Mouse (Mus musculus) embryonic facial prominence, embryonic 13.5 days (tissue): ENCODE data around the gene Tmem248. TPM values are rescaled to one million over a fixed set of nuclear protein-coding genes. Genes with fewer than 3 reads are reported as not detected.

Experiments used
- ATAC-seq: fragments of 200-750 bp; cut with Nextera tagmentation; 2 replicates; pipeline ENCODE4 v1.8.0; 2017; ENCODE audit warnings: low read depth; ENCODE audit not compliant: insufficient number of reproducible peaks, insufficient read depth, low FRiP score, low TSS enrichment
- H3K27ac ChIP-seq: fragments of 300-500 bp; sonication (generic); 2 replicates; pipeline ENCODE4 v1.5.1; 2015; ENCODE audit warnings: moderate library complexity, mild to moderate bottlenecking, inconsistent platforms
- H3K27me3 ChIP-seq: fragments of 300-500 bp; sonication (generic); 2 replicates; pipeline ENCODE4 v1.6.1; 2015; ENCODE audit warnings: mild to moderate bottlenecking, inconsistent platforms
- H3K36me3 ChIP-seq: fragments of 300-500 bp; sonication (generic); 2 replicates; pipeline ENCODE4 v1.6.1; 2015; ENCODE audit warnings: mild to moderate bottlenecking, inconsistent platforms
- H3K4me1 ChIP-seq: fragments of 300-500 bp; sonication (generic); 2 replicates; pipeline ENCODE4 v1.6.1; 2015; ENCODE audit warnings: inconsistent platforms
- H3K4me2 ChIP-seq: fragments of 300-500 bp; sonication (generic); 2 replicates; pipeline ENCODE4 v1.6.1; 2015; ENCODE audit warnings: moderate library complexity, mild to moderate bottlenecking, inconsistent platforms
- H3K4me3 ChIP-seq: fragments of 300-500 bp; sonication (generic); 2 replicates; pipeline ENCODE4 v1.5.1; 2015; ENCODE audit warnings: mild to moderate bottlenecking, inconsistent platforms
- H3K9ac ChIP-seq: fragments of 300-500 bp; sonication (generic); 2 replicates; pipeline ENCODE4 v1.6.1; 2015; ENCODE audit warnings: mild to moderate bottlenecking, inconsistent platforms
- H3K9me3 ChIP-seq: fragments of 300-500 bp; sonication (generic); 2 replicates; pipeline ENCODE4 v1.6.1; 2016; ENCODE audit warnings: inconsistent platforms
- WGBS: fragments of 180-500 bp; shearing (Covaris S2); methylation state at CpG from one replicate; pipeline ENCODE4 v1.1.7; 2015; ENCODE audit warnings: mixed read lengths; 5-methylcytosine and 5-hydroxymethylcytosine counted together
- polyA plus RNA-seq: library from polyadenylated mRNA; unstranded; fragments of >200 nt; fragmentation: Nextera tagmentation; extraction: Ambion mirVana; gene quantifications from 2 replicates; pipeline ENCODE4 v1.2.1, GENCODE M21; 2015

Gene Tmem248
- polyA plus RNA-seq, 1 experiment from 2014 or later = 31.8 TPM

DNA sequence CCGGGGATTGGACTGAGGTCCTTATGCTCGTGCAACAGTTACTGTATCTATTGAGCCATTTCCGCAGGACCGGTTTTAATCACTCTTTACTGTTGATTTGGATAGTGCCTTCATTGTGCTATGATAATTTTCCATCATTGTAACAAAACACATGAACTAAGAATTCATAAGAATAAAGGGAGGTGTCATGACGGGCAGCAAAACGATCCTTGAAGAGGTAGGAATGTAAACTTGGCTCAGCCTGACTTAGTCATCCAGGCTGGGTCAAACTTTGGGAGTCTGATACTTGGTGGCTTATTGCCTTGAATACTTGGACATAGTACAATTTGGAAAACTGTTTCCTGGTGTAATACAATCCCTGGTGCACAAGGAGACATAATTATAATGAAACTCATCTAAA, 31.6 kb upstream of the Tmem248 start:
- H3K27me3 ChIP-seq = no peaks in the 10 kb centered on the region
- H3K9me3 ChIP-seq = no peaks in the 10 kb centered on the region
- 87% methylated on average over 6 of the region's 6 CpGs for WGBS
- peaks cover 28% of the 10 kb centered on the region for H3K36me3 ChIP-seq
- no peak for ATAC-seq
- no peak overlapping the region for H3K4me3 ChIP-seq
- peaks cover 4% of the 10 kb centered on the region; the same call in 1 of the 2 replicates for H3K4me1 ChIP-seq
- H3K4me2 ChIP-seq = no peak overlapping the region
- no peak overlapping the region for H3K9ac ChIP-seq
- H3K27ac ChIP-seq = no peak overlapping the region

GRCm38 (mm10) chr5:130187383-130187782, 29.5 kb upstream of the Tmem248 start:
- Histone ChIP-seq H3K4me1 (0 out of 2 replicates have a peak, but pooled peaks cover 4% of the 10 kb centered on the region), H3K4me2 (no peak overlapping the region), H3K27me3 (no peaks in the 10 kb centered on the region), H3K4me3 (no peak overlapping the region), H3K36me3 (peaks cover 47% of the 10 kb centered on the region), H3K9ac (no peak overlapping the region), H3K9me3 (no peaks in the 10 kb centered on the region), H3K27ac (no peak overlapping the region)
- WGBS = 66% methylated on average over 7 of the region's 7 CpGs
- ATAC-seq = no peak

DNA sequence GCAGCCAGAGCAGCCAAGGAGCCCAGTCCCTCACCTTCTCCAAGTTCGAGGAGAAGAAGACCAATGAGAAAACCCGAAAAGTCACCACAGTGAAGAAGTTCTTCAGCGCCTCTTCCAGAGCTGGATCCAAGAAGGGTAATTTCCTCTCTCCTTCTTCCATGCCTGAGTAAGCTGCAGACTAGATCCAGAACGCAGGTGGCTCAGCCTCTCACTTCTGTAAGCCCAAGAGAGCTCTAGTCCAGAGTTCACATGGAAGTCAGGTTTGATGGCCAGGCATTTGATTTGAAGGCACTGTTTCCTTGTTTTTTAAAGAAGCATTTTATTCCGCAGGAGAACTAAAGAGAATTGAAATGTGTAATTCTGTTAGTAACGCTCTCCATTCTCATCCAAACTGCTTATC, 26.0 kb upstream of the Tmem248 start:
- Histone ChIP-seq H3K27ac (no peak overlapping the region), H3K9me3 (no peaks in the 10 kb centered on the region), H3K27me3 (no peaks in the 10 kb centered on the region), H3K36me3 (peaks cover 72% of the 10 kb centered on the region), H3K9ac (no peak overlapping the region), H3K4me1 (no peaks in the 10 kb centered on the region), H3K4me2 (no peak overlapping the region), H3K4me3 (no peak overlapping the region)
- ATAC-seq = no peak
- WGBS = 91% methylated on average over 6 of the region's 6 CpGs

DNA sequence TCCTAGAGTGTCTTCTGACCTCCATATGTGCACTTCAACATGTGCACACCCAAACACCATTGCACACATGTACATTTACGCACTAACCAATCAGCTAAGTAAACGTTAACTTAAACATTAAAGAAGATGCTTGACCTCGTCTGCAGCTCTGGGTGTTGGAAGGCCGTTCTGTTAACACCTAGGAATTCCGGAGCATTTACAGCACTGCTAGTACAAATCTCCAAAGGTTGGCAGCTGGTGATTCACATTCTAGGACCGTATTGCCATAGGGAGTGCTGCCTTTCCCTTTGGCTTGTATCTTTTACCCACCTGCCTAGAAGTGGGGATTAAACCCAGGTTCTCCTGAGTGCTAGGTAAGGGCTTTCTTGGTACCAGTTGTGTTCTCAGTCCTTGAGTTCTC, 25.0 kb upstream of the Tmem248 start:
- Histone ChIP-seq H3K4me3 (no peak overlapping the region), H3K9me3 (no peaks in the 10 kb centered on the region), H3K27me3 (no peaks in the 10 kb centered on the region), H3K9ac (no peak overlapping the region), H3K4me2 (no peak overlapping the region), H3K27ac (no peak overlapping the region), H3K36me3 (peaks cover 72% of the 10 kb centered on the region), H3K4me1 (no peaks in the 10 kb centered on the region)
- WGBS = 89% methylated on average over 6 of the region's 6 CpGs
- no peak for ATAC-seq

DNA sequence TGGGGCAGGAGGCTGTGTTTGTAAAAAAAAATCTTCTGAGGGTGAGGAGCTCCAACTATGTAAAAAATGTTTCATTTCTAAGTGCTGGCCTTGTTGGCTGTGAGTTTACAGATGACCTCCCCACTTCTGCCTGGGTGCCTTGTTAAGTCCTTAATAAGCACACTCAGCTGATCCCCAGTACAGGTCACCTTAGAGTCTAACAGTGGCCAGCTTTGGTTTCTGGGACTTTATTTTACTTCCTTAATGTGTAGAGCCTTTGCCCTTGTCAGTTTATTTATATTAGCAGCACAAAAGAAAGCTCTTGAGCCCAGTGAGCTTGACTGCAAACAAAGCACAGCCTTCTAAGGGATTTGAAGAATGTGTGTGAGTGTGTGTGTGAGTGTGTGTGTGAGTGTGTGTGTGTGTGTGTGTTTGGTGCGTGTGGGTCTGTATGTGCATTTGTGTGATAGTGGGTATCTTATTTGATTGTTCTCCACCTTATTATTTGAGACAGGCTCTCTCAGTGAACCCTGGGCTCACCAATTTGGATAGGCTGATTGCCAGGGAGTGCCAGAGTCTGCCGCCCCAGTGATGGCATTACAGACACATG, 24.4 kb upstream of the Tmem248 start:
- no peak for ATAC-seq

DNA sequence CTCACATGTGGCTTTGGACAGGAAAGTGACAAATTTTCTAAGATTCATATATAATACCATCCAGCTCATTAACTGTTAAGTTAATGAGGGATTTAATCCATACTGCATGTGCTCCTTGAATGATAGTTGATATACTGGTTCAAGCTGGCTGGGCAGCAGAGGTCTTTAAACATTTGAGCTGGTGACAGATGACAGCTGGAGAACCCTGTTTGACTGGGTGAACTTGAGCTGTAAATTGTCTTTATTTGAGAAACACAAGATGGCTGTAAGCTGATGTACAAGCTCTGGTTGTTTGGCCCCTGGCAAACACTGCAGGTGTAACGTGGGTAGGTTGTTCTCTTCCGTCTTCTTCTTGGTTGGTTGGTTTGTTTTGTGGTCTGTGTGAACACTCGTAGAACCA, 23.1 kb upstream of the Tmem248 start:
- ATAC-seq = no peak
- Histone ChIP-seq H3K36me3 (peaks cover 75% of the 10 kb centered on the region), H3K4me3 (no peak overlapping the region), H3K27ac (no peak overlapping the region), H3K9me3 (no peaks in the 10 kb centered on the region), H3K4me2 (no peak overlapping the region), H3K9ac (no peak overlapping the region), H3K27me3 (no peaks in the 10 kb centered on the region), H3K4me1 (no peaks in the 10 kb centered on the region)
- WGBS = 81% methylated on average over 3 of the region's 3 CpGs

More for the DNA sequence above, 24.4 kb upstream of the Tmem248 start:
- WGBS = 67% methylated on average over 2 of the region's 2 CpGs
- Histone ChIP-seq H3K4me1 (no peaks in the 10 kb centered on the region), H3K27me3 (no peaks in the 10 kb centered on the region), H3K4me2 (no peak overlapping the region), H3K4me3 (no peak overlapping the region), H3K27ac (no peak overlapping the region), H3K9ac (no peak overlapping the region), H3K9me3 (no peaks in the 10 kb centered on the region), H3K36me3 (peaks cover 74% of the 10 kb centered on the region)

- Histone ChIP-seq H3K9me3 (no peaks in the 10 kb centered on the region), H3K4me1 (no peaks in the 10 kb centered on the region), H3K4me3 (no peak overlapping the region), H3K9ac (no peak overlapping the region), H3K4me2 (no peak overlapping the region), H3K27me3 (no peaks in the 10 kb centered on the region), H3K36me3 (peaks cover 69% of the 10 kb centered on the region), H3K27ac (no peak overlapping the region)
- WGBS = 85% methylated on average over 1 of the region's 1 CpGs
- no peak for ATAC-seq
Measured at GRCm38 (mm10) chr5:130196307-130196706, 20.6 kb upstream of the Tmem248 start.

GRCm38 (mm10) chr5:130197454-130197853, 19.4 kb upstream of the Tmem248 start:
- H3K36me3 ChIP-seq = peaks cover 63% of the 10 kb centered on the region
- 86% methylated on average over 3 of the region's 3 CpGs for WGBS

GRCm38 (mm10) chr5:130197981-130198380, 18.9 kb upstream of the Tmem248 start:
- peaks cover 60% of the 10 kb centered on the region for H3K36me3 ChIP-seq
- no peak for ATAC-seq
- H3K9me3 ChIP-seq = no peaks in the 10 kb centered on the region
- H3K4me2 ChIP-seq = no peak overlapping the region
- H3K9ac ChIP-seq = no peak overlapping the region
- WGBS = 89% methylated on average over 7 of the region's 7 CpGs
- no peak overlapping the region for H3K27ac ChIP-seq
- no peaks in the 10 kb centered on the region for H3K4me1 ChIP-seq
- no peak overlapping the region for H3K4me3 ChIP-seq
- no peaks in the 10 kb centered on the region for H3K27me3 ChIP-seq

More at GRCm38 (mm10) chr5:130197454-130197853, 19.4 kb upstream of the Tmem248 start:
- H3K9ac ChIP-seq = no peak overlapping the region
- no peak overlapping the region for H3K4me3 ChIP-seq
- H3K4me1 ChIP-seq = no peaks in the 10 kb centered on the region
- H3K9me3 ChIP-seq = no peaks in the 10 kb centered on the region
- H3K27ac ChIP-seq = no peak overlapping the region
- H3K4me2 ChIP-seq = no peak overlapping the region
- ATAC-seq = no peak
- H3K27me3 ChIP-seq = no peaks in the 10 kb centered on the region

DNA sequence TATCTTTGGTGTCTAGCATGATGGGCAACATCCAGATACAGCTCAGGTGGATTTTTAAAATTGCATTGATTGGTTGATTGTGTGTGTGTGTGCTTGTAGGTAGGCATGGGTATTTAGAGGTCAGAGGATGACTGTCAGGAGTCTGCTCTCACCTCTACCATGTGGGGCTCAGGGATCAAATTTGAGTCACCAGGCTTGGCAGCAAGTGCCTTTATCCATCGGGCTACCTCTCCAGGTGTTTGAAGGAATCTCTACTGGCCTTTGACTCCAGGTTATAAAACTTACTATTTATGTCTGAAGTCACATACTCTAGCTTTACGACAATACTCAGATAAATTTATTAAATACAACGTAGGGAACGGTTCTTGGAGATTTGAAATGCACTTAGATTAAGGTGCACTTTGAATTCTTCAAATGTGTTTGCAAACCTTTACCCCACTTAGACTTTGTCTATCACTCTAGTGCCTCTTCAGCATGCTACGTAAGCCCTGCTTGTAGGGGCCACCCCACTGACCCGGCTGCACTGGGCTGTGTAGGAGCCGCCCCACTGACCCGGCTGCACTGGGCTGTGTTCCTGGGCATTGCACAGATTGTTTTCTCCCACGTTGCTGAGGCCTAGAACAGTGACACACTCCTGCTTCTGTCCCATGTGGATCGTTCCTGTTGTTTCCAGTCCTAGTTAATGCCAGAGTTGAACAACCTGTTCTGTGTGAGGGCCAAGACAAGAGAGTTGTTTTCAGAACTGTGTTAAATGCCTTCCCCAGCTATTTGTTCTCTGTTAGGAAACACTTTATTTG, 16.4 kb upstream of the Tmem248 start:
- Histone ChIP-seq H3K4me2 (no peak overlapping the region), H3K9ac (no peak overlapping the region), H3K27me3 (no peaks in the 10 kb centered on the region), H3K27ac (no peak overlapping the region; the same call in 1 of the 2 replicates), H3K36me3 (peaks cover 45% of the 10 kb centered on the region), H3K4me1 (no peaks in the 10 kb centered on the region), H3K4me3 (no peak overlapping the region), H3K9me3 (no peaks in the 10 kb centered on the region)
- ATAC-seq = no peak
- WGBS = 85% methylated on average over 10 of the region's 10 CpGs

- WGBS = 74% methylated on average over 4 of the region's 4 CpGs
- Histone ChIP-seq H3K4me3 (no peak overlapping the region), H3K36me3 (peaks cover 53% of the 10 kb centered on the region), H3K27me3 (no peaks in the 10 kb centered on the region), H3K4me2 (no peak overlapping the region), H3K9me3 (no peaks in the 10 kb centered on the region), H3K9ac (no peak overlapping the region), H3K4me1 (no peaks in the 10 kb centered on the region), H3K27ac (no peak overlapping the region)
- ATAC-seq = no peak
Measured at GRCm38 (mm10) chr5:130203948-130204347, 12.9 kb upstream of the Tmem248 start.

GRCm38 (mm10) chr5:130204560-130204959, 12.3 kb upstream of the Tmem248 start:
- H3K36me3 ChIP-seq = peaks cover 53% of the 10 kb centered on the region
- no peak for ATAC-seq
- no peak overlapping the region for H3K4me2 ChIP-seq
- WGBS = 87% methylated on average over 6 of the region's 6 CpGs
- no peak overlapping the region for H3K9ac ChIP-seq
- H3K27ac ChIP-seq = no peak overlapping the region
- H3K9me3 ChIP-seq = no peaks in the 10 kb centered on the region
- H3K27me3 ChIP-seq = no peaks in the 10 kb centered on the region
- no peak overlapping the region for H3K4me3 ChIP-seq
- no peaks in the 10 kb centered on the region for H3K4me1 ChIP-seq
